Mouse (Mus musculus): Measurements from ENCODE around the gene Mrgbp.

The Mrgbp gene

GRCm38 (mm10) chr2:180597490-180597889 is 16.4 kb downstream of the Mrgbp start, which contains the start of gene Col9a3:
Gene Col9a3, plus strand, starts transcription at chr2:180597790.
- DNase-seq = no peak

GRCm38 (mm10) chr2:180598157-180598705 is 17.1 kb downstream of the Mrgbp start:
- no peak for DNase-seq

GRCm38 (mm10) chr2:180600569-180601021 is 19.5 kb downstream of the Mrgbp start:
- no peak for DNase-seq

- DNase-seq = no peak
These were observed 23.7 kb downstream of the Mrgbp start for GRCm38 (mm10) chr2:180604781-180605180.

GRCm38 (mm10) chr2:180610283-180610682 is 29.2 kb downstream of the Mrgbp start:
- no peak for DNase-seq

- DNase-seq = no peak
These were observed 30.8 kb downstream of the Mrgbp start for GRCm38 (mm10) chr2:180611882-180612281.

Data from right cerebral cortex, adult 18-20 months (tissue).